Mouse (Mus musculus) forebrain, embryonic 12.5 days (tissue): ENCODE data around the gene Mup13. TPM values are rescaled to one million over a fixed set of nuclear protein-coding genes. Genes with fewer than 3 reads are reported as not detected.
"Not testable (repeated sequence)": the region's sequence is repeated elsewhere in the genome, so short reads cannot be mapped to it uniquely, and the experiment has no call there.

Source experiments
- ATAC-seq: fragments of 200-750 bp; cut with Nextera tagmentation; 2 replicates; pipeline ENCODE4 v1.8.0; 2017; ENCODE audit warnings: moderate TSS enrichment; ENCODE audit not compliant: low FRiP score
- H3K27ac ChIP-seq: fragments of 300-500 bp; sonication (generic); 2 replicates; pipeline ENCODE4 v1.5.1; 2016; ENCODE audit warnings: mild to moderate bottlenecking
- H3K27me3 ChIP-seq: fragments of 300-500 bp; sonication (generic); 2 replicates; pipeline ENCODE4 v1.6.1; 2016; ENCODE audit warnings: mild to moderate bottlenecking
- H3K36me3 ChIP-seq: fragments of 300-500 bp; sonication (generic); replicated peaks from 2 replicates; pipeline ENCODE4 v1.6.1; 2016; ENCODE audit warnings: mild to moderate bottlenecking
- H3K4me1 ChIP-seq: fragments of 300-500 bp; sonication (generic); 2 replicates; pipeline ENCODE4 v1.6.1; 2016
- H3K4me2 ChIP-seq: fragments of 300-500 bp; sonication (generic); 2 replicates; pipeline ENCODE4 v1.6.1; 2016; ENCODE audit warnings: mild to moderate bottlenecking, moderate library complexity
- H3K4me3 ChIP-seq: fragments of 300-500 bp; sonication (generic); replicated peaks from 2 replicates; pipeline ENCODE4 v1.5.1; 2016; ENCODE audit warnings: mild to moderate bottlenecking
- H3K9ac ChIP-seq: fragments of 300-500 bp; sonication (generic); 2 replicates; pipeline ENCODE4 v1.6.1; 2016; ENCODE audit warnings: mild to moderate bottlenecking
- H3K9me3 ChIP-seq: fragments of 300-500 bp; sonication (generic); 2 replicates; pipeline ENCODE4 v1.6.1; 2016
- WGBS: fragments of 180-500 bp; shearing (Covaris S2); methylation state at CpG from one replicate; pipeline ENCODE4 v1.1.7; 2016; 5-methylcytosine and 5-hydroxymethylcytosine counted together
- polyA plus RNA-seq: library from polyadenylated mRNA; unstranded; fragments of >200 nt; fragmentation: Nextera tagmentation; extraction: Ambion mirVana; gene quantifications from 2 replicates; pipeline ENCODE4 v1.2.1, GENCODE M21; 2016

Mup13 gene
- not detected in 2 replicates for polyA plus RNA-seq

DNA sequence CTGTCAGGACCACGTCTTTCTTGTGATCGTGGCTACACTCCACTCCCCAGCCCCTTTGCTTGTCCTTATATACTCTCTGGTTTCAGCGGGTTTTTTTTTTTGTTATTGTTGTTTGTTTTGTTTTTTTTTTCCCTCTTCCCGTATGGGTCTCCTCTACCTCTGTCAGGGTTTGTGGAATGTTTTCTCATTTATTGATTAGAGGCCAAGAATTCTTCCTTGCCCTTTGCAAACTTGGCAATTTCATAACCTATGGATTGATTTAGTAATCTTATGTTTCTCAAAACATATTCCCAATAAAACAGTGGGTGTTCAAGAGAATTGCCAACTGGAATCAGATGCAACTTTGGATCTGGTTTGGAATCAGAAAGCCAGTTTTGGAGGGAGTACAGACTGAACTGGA lies at the start of gene Mup13:
Mup13 (minus strand) TSS at position 101 of the 400 bp plus-strand sequence.
- not testable (repeated sequence) for H3K4me2 ChIP-seq, H3K4me1 ChIP-seq, H3K9me3 ChIP-seq, H3K36me3 ChIP-seq, ATAC-seq, H3K9ac ChIP-seq, H3K27me3 ChIP-seq, H3K4me3 ChIP-seq, H3K27ac ChIP-seq
- 93% methylated on average over 4 of the region's 4 CpGs for WGBS

Other genes with a start within 250 kb of the Mup13 start
- gene Mup14, start 75.7 kb upstream of the Mup13 start, polyA plus RNA-seq = not detected in 2 replicates
- gene Mup15, start 211.5 kb upstream of the Mup13 start, polyA plus RNA-seq = not detected in 2 replicates